Mouse (Mus musculus): ENCODE data around the gene Hormad2. TPM values are rescaled to one million over a fixed set of nuclear protein-coding genes. Genes with fewer than 3 reads are reported as not detected.

The Hormad2 gene
- polyA plus RNA-seq, 1 experiment from 2014 or later, result 0.36 TPM

DNA sequence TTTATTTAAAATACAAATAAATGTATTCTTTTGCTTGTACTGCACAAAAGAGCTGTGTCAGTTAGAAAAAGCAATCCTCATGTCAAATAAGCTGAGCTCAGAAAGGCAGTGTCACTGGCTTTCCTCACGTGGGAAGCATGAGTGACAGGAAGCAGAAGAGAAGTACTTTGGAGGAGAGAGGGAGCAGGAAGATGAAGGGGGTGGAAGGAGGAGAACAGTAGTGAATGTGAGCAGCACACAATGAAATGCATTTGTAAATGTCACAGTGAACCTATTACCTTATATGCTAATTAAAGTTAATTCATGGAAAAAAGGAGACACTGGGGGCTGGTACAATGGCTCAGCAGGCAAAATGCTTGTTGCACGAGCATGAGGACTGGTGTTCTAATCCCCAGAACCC is 52.9 kb downstream of the Hormad2 start:
- H3K9me3 ChIP-seq, result no peaks in the 10 kb centered on the region
- no peaks in the 10 kb centered on the region for H3K27me3 ChIP-seq
- H3K4me1 ChIP-seq, result no peaks in the 10 kb centered on the region
- 33% methylated on average over 2 of the region's 2 CpGs for WGBS
- H3K27ac ChIP-seq, result no peak overlapping the region
- H3K4me3 ChIP-seq, result no peak overlapping the region
- no peak for ATAC-seq (ENCODE audit: low FRiP score, low read depth)
- H3K36me3 ChIP-seq, result no peaks in the 10 kb centered on the region
- H3K4me2 ChIP-seq (replicated peaks), result no peak overlapping the region
- H3K9ac ChIP-seq, result no peak overlapping the region

DNA sequence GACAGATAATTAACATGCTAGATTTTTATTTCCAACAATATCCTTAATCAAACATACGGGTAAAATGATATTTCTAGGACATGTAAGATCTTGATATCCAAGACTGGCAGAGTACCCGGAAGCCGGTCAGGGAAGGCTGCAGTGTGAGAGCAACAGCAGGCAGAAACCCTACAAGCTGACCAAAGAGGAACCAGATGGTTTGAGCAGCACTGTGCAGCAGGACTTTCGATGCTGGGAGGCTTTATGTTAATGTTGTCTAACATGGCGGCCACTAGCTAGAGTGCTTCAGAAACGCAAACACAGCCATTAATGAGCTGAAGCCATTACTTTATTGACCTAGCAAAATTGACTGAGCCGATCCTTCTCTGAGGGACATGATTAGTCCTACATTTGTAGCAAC is 58.6 kb downstream of the Hormad2 start:
- ATAC-seq (ENCODE audit: low FRiP score, low read depth), result no peak
- H3K9ac ChIP-seq, result no peak overlapping the region
- 75% methylated on average over 7 of the region's 7 CpGs for WGBS
- no peaks in the 10 kb centered on the region for H3K4me1 ChIP-seq
- no peaks in the 10 kb centered on the region for H3K36me3 ChIP-seq
- H3K4me2 ChIP-seq (replicated peaks), result no peak overlapping the region
- no peaks in the 10 kb centered on the region for H3K9me3 ChIP-seq
- H3K27ac ChIP-seq, result no peak overlapping the region
- no peaks in the 10 kb centered on the region for H3K27me3 ChIP-seq
- H3K4me3 ChIP-seq, result no peak overlapping the region

DNA sequence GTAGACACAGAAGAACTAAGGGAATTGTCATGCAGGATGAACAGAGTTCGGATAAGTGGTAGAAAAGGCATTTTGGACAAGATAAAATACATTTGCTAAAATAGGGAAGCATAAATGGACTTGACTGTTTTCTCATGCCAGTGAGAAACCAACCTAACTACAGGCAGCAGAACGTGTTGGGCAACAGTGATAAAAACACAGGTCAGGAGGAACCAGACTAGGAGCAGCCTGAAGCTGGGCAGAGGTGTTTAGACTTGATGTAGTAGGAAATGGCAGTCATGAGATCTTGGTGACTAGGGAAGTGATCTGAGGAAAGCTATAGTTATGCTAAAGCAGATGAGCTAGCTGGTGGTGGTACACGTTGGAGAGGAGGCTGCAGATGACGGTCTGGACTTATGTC is 61.0 kb downstream of the Hormad2 start:
- no peaks in the 10 kb centered on the region for H3K27me3 ChIP-seq
- whole genome bisulfite sequencing, result 70% methylated on average over 4 of the region's 4 CpGs
- no peaks in the 10 kb centered on the region for H3K9me3 ChIP-seq
- H3K27ac ChIP-seq, result no peak overlapping the region
- no peak overlapping the region for H3K4me2 ChIP-seq (replicated peaks)
- no peaks in the 10 kb centered on the region for H3K4me1 ChIP-seq
- no peak for ATAC-seq (ENCODE audit: low FRiP score, low read depth)
- no peak overlapping the region for H3K4me3 ChIP-seq
- no peak overlapping the region for H3K9ac ChIP-seq
- H3K36me3 ChIP-seq, result no peaks in the 10 kb centered on the region

DNA sequence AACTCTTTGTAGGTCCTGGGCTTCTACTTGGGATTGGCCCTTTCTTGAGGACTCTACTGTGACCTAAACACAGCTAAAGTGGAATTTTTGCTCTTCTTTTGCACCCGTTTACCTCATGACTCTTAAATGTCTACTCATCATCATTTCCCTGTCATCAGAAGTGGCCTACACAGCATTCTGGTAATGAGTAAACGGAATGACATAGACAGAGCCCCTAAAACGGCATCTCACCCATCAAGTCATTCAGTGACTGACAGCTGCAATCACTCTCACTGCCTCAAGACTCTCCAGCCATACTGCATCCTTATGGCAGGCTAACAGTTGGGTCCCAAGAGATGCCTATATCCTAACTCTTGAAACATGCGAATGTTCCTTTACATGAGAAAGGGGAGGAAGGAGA is 74.5 kb downstream of the Hormad2 start:
- no peaks in the 10 kb centered on the region for H3K9me3 ChIP-seq
- no peak overlapping the region for H3K9ac ChIP-seq
- no peaks in the 10 kb centered on the region for H3K4me1 ChIP-seq
- WGBS, result 75% methylated on average over 4 of the region's 4 CpGs
- no peak overlapping the region for H3K4me3 ChIP-seq
- no peak overlapping the region for H3K4me2 ChIP-seq (replicated peaks)
- ATAC-seq (ENCODE audit: low FRiP score, low read depth), result no peak
- no peaks in the 10 kb centered on the region for H3K36me3 ChIP-seq
- no peak overlapping the region for H3K27ac ChIP-seq
- no peaks in the 10 kb centered on the region for H3K27me3 ChIP-seq

DNA sequence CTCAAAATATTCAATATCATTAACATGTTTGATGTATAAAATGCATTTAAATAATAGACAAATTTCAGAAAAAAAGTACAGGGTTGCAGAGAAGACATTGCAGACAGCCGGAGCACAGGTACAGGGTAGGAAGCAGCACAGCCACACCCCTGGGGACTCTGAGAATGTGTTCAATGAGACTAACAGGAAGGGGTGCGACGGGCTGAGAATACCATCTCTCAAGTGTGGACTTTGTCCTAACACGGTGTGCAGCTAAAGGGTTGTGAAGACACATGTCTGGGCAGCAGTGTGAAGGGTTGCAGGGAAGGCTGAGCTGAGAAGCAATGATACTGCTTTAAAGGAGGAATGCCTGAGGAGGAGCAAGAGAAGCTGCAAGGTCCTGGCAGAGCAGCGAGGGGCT is 85.5 kb downstream of the Hormad2 start:
- Histone ChIP-seq H3K9me3 (no peaks in the 10 kb centered on the region), H3K27me3 (no peaks in the 10 kb centered on the region; the same call in 1 of the 2 replicates), H3K9ac (no peak overlapping the region), H3K27ac (no peak overlapping the region), H3K4me3 (no peak overlapping the region), H3K36me3 (no peaks in the 10 kb centered on the region), H3K4me1 (no peaks in the 10 kb centered on the region), H3K4me2 (replicated peaks) (no peak overlapping the region)
- ATAC-seq (ENCODE audit: low FRiP score, low read depth), result no peak
- 68% methylated on average over 5 of the region's 5 CpGs for WGBS

DNA sequence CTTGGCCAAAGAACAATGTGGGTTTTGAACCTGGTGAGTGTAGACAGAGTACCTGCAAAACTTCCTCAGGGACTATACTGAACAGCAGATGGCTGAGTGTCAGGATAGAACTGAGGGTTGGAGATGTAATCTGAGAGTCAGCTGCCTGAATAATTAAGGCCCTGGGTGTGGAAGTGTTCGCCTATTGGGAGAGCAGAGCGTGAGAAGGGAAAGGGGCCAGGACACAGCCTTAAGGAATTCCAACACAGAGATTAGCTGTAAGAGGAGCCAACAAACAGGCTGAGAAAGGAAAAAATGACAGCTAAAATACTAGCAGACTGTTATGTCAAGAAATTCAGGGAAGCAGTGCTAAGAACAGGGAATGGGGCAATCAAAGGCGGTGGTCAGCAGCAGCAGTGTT is 88.3 kb downstream of the Hormad2 start:
- no peak overlapping the region for H3K4me2 ChIP-seq (replicated peaks)
- H3K9ac ChIP-seq, result no peak overlapping the region
- no peak for ATAC-seq (ENCODE audit: low FRiP score, low read depth)
- H3K27ac ChIP-seq, result no peak overlapping the region
- H3K9me3 ChIP-seq, result no peaks in the 10 kb centered on the region
- no peak overlapping the region for H3K4me3 ChIP-seq
- 48% methylated on average over 3 of the region's 3 CpGs for WGBS
- no peaks in the 10 kb centered on the region; the same call in 1 of the 2 replicates for H3K27me3 ChIP-seq
- no peaks in the 10 kb centered on the region for H3K4me1 ChIP-seq
- no peaks in the 10 kb centered on the region for H3K36me3 ChIP-seq

DNA sequence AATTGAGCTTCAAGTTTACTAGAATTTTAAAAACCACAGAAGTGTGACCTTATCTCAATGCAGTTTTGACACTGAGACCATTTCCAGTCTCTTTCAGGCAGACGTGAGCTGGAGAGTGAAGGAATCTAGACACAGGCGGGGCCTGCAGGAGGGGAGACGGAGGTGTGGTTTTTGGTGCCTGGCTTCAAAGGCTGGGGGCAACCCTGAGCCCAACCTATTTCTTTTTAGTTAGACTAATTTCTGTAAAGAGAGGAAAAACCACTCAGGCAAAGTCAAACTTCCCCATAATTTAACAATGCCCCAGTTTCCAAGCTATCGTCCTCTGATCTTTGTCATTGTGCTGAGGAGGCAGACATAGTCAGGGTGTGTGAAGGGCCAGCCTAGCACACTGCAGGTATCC is 97.0 kb downstream of the Hormad2 start:
- Histone ChIP-seq H3K4me1 (peaks cover 11% of the 10 kb centered on the region), H3K9me3 (no peaks in the 10 kb centered on the region), H3K4me2 (replicated peaks) (no peak overlapping the region), H3K27ac (no peak overlapping the region), H3K27me3 (no peaks in the 10 kb centered on the region), H3K36me3 (no peaks in the 10 kb centered on the region), H3K9ac (no peak overlapping the region), H3K4me3 (no peak overlapping the region)
- WGBS, result 28% methylated on average over 4 of the region's 4 CpGs
- no peak for ATAC-seq (ENCODE audit: low FRiP score, low read depth)

DNA sequence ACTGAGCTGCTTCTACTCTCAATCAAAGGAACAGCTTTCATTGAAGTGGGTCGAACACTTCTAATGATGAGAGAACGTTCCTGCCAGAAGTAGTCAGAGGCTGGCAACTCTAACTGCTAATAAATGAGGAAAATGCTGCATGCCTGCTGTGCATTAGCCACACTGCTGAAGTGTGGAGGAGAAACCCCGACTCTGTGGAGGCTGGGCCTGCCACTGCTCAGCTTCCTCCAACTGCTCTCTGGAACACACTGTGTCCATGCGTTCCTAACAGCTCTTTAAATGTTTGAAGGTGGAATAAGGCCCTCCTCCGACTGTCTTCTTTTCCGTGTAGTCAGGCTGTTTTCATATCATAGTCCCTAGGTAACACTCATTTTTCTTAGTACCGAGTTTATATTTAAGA is 98.9 kb downstream of the Hormad2 start:
- Histone ChIP-seq H3K36me3 (no peaks in the 10 kb centered on the region), H3K9me3 (no peaks in the 10 kb centered on the region), H3K27ac (no peak overlapping the region), H3K4me3 (no peak overlapping the region), H3K27me3 (no peaks in the 10 kb centered on the region), H3K9ac (no peak overlapping the region), H3K4me1 (peaks cover 11% of the 10 kb centered on the region), H3K4me2 (replicated peaks) (no peak overlapping the region)
- ATAC-seq (ENCODE audit: low FRiP score, low read depth), result 0 out of 2 replicates have a peak, but pooled peaks have one; percentile 57
- WGBS, result 32% methylated on average over 7 of the region's 7 CpGs

DNA sequence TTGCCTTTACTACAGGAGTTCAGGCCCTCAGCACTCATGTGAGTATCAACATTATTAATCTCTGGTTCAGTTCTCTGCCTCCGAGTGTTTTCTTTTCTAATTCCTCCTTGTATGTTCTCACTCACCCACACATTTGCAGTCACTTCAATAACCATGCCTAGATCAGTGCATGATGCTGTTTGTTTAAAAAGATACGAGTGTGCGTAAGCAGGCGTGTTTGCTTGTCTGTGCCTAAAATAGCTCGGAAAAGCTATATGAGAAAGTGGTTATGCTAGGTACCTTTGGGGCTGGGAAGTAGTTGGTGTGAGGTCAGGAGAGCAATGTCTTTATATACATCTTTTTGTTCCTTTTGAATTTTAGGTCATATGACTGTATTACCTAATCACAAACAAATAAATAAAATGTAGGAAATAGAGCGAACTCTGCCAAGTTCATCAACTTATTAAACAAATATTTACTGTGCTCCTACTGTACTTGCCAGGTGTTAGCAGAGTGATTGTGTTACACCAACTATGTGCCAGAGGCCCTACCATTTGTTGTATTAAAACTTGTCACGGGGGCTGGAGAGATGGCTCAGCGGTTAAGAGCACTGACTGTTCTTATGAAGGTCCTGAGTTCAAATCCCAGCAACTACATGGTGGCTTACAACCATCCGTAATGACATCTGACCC is 100.7 kb downstream of the Hormad2 start:
- Histone ChIP-seq H3K4me1 (peaks cover 11% of the 10 kb centered on the region), H3K4me2 (replicated peaks) (no peak overlapping the region), H3K36me3 (no peaks in the 10 kb centered on the region), H3K9me3 (no peaks in the 10 kb centered on the region), H3K27me3 (no peaks in the 10 kb centered on the region), H3K27ac (no peak overlapping the region), H3K4me3 (no peak overlapping the region), H3K9ac (no peak overlapping the region)
- 85% methylated on average over 9 of the region's 9 CpGs for WGBS
- no peak for ATAC-seq (ENCODE audit: low FRiP score, low read depth)

DNA sequence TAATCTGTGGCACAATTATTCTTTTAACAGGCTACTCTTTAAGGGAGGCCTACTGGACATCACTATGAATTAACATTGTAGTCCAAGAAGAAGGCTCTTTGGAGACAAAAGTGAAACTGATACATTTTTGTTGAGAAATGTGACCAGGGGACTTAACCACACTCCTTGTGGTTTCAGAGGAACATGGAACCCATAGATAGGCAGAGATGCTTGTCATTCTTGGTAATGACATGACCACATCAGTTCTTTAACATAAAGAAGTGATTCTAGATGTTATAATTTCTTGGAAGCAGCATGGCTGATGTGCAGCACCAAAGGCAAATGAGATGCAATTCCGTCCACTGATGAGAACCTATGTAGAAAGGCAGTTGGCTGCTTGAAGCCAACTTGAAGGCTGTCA is 101.6 kb downstream of the Hormad2 start:
- Histone ChIP-seq H3K9ac (no peak overlapping the region), H3K4me2 (replicated peaks) (no peak overlapping the region), H3K36me3 (no peaks in the 10 kb centered on the region), H3K27ac (no peak overlapping the region), H3K4me3 (no peak overlapping the region), H3K4me1 (peaks cover 11% of the 10 kb centered on the region), H3K9me3 (no peaks in the 10 kb centered on the region), H3K27me3 (no peaks in the 10 kb centered on the region)
- 86% methylated on average over 1 of the region's 1 CpGs for WGBS
- no peak for ATAC-seq (ENCODE audit: low FRiP score, low read depth)

DNA sequence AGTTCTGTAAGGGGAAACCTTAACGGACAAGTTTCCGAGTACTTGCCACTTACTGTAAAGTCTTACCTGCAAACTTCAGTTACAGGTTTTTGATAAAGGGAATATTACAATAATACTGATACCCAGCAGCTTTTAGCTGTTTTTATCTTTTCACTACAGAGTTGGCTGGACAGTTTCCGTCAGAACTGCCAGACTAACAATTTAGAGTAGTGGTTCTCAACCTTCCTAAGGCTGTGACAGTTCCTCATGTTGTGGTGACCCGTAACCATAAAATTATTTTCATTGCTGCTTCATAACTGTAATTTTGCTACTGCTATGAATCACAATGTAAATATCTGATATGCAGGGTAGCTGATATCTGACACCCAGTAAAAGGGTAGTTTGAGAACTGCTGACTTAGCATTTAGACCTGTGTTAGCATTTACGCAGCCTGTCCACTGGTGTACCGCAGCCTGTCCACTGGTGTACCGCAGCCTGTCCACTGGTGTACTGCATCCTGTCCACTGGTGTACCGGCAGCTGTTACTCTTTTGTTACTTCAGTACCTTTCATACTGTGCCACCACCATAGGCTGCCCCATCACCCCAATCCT is 104.1 kb downstream of the Hormad2 start:
- no peaks in the 10 kb centered on the region for H3K27me3 ChIP-seq
- no peaks in the 10 kb centered on the region for H3K9me3 ChIP-seq
- 79% methylated on average over 8 of the region's 8 CpGs for WGBS
- no peak overlapping the region for H3K4me2 ChIP-seq (replicated peaks)
- no peak overlapping the region for H3K4me3 ChIP-seq
- no peak overlapping the region for H3K27ac ChIP-seq
- H3K4me1 ChIP-seq, result peaks cover 3% of the 10 kb centered on the region; the same call in 1 of the 2 replicates
- no peak overlapping the region for H3K9ac ChIP-seq
- no peaks in the 10 kb centered on the region for H3K36me3 ChIP-seq
- no peak for ATAC-seq (ENCODE audit: low FRiP score, low read depth)

DNA sequence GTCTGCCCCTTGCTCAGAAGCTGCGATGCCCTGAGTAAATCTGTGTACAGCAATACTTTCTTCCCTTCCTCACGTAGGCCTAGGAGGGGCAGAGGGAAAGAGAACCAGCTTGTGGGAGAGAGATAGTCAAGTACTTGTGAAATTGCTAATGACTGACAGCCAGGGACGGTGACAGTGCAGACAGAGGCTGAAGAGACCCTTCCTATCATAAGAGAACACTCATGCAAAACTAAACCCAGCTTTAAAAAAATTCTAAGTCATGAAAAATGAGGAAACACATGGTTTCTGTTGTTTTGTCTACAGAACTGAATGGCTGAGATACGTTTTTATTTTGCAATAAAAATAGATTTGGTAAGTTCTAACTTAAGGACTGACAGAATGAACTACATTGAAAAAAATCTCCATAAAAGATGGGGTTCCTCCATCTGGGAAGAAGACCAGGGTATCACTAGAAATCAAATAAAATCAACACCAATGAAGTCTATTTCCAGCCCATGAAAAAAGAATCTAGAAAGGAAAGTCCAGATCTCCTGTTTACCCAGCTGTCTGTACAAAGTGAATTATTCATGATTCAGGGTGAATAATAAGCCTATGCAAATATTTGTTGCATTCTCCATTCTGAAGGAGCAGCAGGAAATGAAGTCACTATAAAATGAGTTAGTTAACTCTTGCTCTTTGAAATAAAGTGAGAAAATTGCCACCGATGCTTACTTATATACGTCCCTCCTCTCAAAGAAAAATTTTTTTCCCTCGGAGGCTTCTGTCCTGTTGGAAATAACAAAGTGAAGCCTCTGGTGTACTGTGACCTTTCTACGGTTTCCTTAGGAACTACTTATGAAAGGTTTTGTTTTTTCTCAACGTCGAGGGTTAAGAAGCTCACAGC is 104.9 kb downstream of the Hormad2 start:
- WGBS, result 60% methylated on average over 10 of the region's 10 CpGs
- no peak overlapping the region for H3K4me3 ChIP-seq
- peaks cover 1% of the 10 kb centered on the region; the same call in 1 of the 2 replicates for H3K4me1 ChIP-seq
- H3K9me3 ChIP-seq, result no peaks in the 10 kb centered on the region
- no peak overlapping the region for H3K27ac ChIP-seq
- H3K27me3 ChIP-seq, result no peaks in the 10 kb centered on the region
- ATAC-seq (ENCODE audit: low FRiP score, low read depth), result no peak
- H3K4me2 ChIP-seq (replicated peaks), result no peak overlapping the region
- no peak overlapping the region for H3K9ac ChIP-seq
- H3K36me3 ChIP-seq, result no peaks in the 10 kb centered on the region

Measured in limb, embryonic 13.5 days (tissue).